Mouse (Mus musculus) limb, embryonic 15.5 days (tissue): ENCODE measurements around the gene Vmn1r79. TPM values are rescaled to one million over a fixed set of nuclear protein-coding genes. Genes with fewer than 3 reads are reported as not detected.
"Not testable (repeated sequence)": the region's sequence is repeated elsewhere in the genome, so short reads cannot be mapped to it uniquely, and the experiment has no call there.

Source experiments
- ATAC-seq: fragments of 200-750 bp; cut with Nextera tagmentation; 2 replicates; pipeline ENCODE4 v1.8.0; 2017; ENCODE audit warnings: low read depth, moderate TSS enrichment; ENCODE audit not compliant: insufficient number of reproducible peaks, low FRiP score, low TSS enrichment
- H3K27ac ChIP-seq: fragments of 300-500 bp; sonication (generic); 2 replicates; pipeline ENCODE4 v1.5.1; 2015; ENCODE audit warnings: moderate library complexity, mild to moderate bottlenecking, inconsistent platforms
- H3K27me3 ChIP-seq: fragments of 300-500 bp; sonication (generic); 2 replicates; pipeline ENCODE4 v1.6.1; 2015; ENCODE audit warnings: inconsistent platforms
- H3K36me3 ChIP-seq: fragments of 300-500 bp; sonication (generic); 2 replicates; pipeline ENCODE4 v1.6.1; 2015; ENCODE audit warnings: inconsistent platforms
- H3K4me1 ChIP-seq: fragments of 300-500 bp; sonication (generic); 2 replicates; pipeline ENCODE4 v1.6.1; 2015; ENCODE audit warnings: inconsistent platforms
- H3K4me2 ChIP-seq: fragments of 300-500 bp; sonication (generic); 2 replicates; pipeline ENCODE4 v1.6.1; 2015; ENCODE audit warnings: mild to moderate bottlenecking, inconsistent platforms
- H3K4me3 ChIP-seq: fragments of 300-500 bp; sonication (generic); 2 replicates; pipeline ENCODE4 v1.5.1; 2015; ENCODE audit warnings: mild to moderate bottlenecking, inconsistent platforms
- H3K9ac ChIP-seq: fragments of 300-500 bp; sonication (generic); 2 replicates; pipeline ENCODE4 v1.6.1; 2015; ENCODE audit warnings: inconsistent platforms
- H3K9me3 ChIP-seq: fragments of 300-500 bp; sonication (generic); 2 replicates; pipeline ENCODE4 v1.6.1; 2016; ENCODE audit warnings: inconsistent platforms
- WGBS: fragments of 180-500 bp; shearing (Covaris S2); methylation state at CpG from one replicate; pipeline ENCODE4 v1.1.7; 2015; 5-methylcytosine and 5-hydroxymethylcytosine counted together
- polyA plus RNA-seq: library from polyadenylated mRNA; unstranded; fragments of >200 nt; fragmentation: Nextera tagmentation; extraction: Ambion mirVana; gene quantifications from 2 replicates; pipeline ENCODE4 v1.2.1, GENCODE M21; 2015

Vmn1r79 gene
- polyA plus RNA-seq = not detected in 2 replicates

GRCm38 (mm10) chr7:12170979-12171378, at the start of gene Vmn1r79:
Gene Vmn1r79 (plus strand): TSS chr7:12171279.
- ATAC-seq, H3K9me3 ChIP-seq, H3K27ac ChIP-seq, H3K4me2 ChIP-seq, H3K27me3 ChIP-seq, H3K36me3 ChIP-seq, H3K9ac ChIP-seq, H3K4me1 ChIP-seq, H3K4me3 ChIP-seq: not testable (repeated sequence)

GRCm38 (mm10) chr7:12149957-12150356, 21.1 kb upstream of the Vmn1r79 start, which contains the start of gene Vmn1r78:
Gene Vmn1r78 (plus strand): TSS chr7:12150257.
- Histone ChIP-seq H3K9me3 (no peaks in the 10 kb centered on the region), H3K27me3 (no peaks in the 10 kb centered on the region), H3K27ac (no peak within 1 kb of the TSS), H3K9ac (no peak within 1 kb of the TSS), H3K4me2 (no peak within 1 kb of the TSS), H3K4me1 (no peaks in the 10 kb centered on the region), H3K4me3 (no peak within 1 kb of the TSS), H3K36me3 (no peaks in the 10 kb centered on the region)
- 60% methylated on average over 2 of the region's 2 CpGs for WGBS
- ATAC-seq = no peak

DNA sequence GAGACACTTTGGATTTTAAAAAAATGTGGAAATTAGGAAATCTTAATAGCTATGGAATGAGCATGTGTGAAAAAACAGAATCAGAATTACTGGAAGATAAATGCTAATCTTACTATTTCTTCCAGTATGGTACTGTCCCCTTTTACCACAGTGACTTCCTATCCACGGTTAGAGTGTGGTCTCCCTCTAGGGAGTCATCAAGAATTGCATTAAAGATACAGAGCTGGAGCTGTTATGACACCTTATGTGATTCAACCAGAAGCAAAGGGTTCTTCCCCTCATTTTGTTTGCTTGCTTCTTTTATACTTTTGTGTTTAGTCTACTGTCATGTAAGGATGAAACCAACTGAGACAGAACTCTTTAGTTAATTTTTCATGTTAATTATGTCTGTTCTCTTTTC, 14.6 kb upstream of the Vmn1r79 start:
- H3K27ac ChIP-seq = not testable (repeated sequence)
- WGBS = 35% methylated on average over 1 of the region's 1 CpGs

DNA sequence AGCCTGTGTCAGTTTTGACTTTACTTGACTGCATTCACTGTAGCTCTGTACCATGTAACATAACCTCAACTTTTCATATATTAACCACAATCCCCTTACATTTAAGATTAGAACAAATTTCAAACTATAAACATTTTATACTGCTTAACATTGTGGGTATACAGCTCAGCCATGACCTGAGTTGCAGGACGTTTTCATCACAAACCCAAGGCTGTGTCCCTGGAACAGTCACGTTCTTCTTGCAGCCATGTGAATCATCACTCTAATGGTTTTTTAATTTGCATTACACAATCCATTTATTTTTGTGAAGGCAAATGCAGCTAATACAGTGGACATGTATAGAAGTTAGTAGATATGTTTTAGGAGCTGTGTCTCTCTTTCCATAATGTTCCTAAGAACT, 1.8 kb downstream of the Vmn1r79 start:
- H3K27me3 ChIP-seq, H3K4me1 ChIP-seq, ATAC-seq, H3K9me3 ChIP-seq, H3K27ac ChIP-seq, H3K9ac ChIP-seq, H3K36me3 ChIP-seq, H3K4me3 ChIP-seq, H3K4me2 ChIP-seq: not testable (repeated sequence)
- 53% methylated on average over 2 of the region's 2 CpGs for WGBS

More for the DNA sequence above, 14.6 kb upstream of the Vmn1r79 start:
- not testable (repeated sequence) for H3K4me3 ChIP-seq, ATAC-seq, H3K4me2 ChIP-seq, H3K27me3 ChIP-seq, H3K9me3 ChIP-seq, H3K9ac ChIP-seq, H3K36me3 ChIP-seq, H3K4me1 ChIP-seq

- Histone ChIP-seq H3K4me1 (no peaks in the 10 kb centered on the region), H3K9me3 (no peaks in the 10 kb centered on the region), H3K27ac (no peak within 1 kb of the TSS), H3K36me3 (no peaks in the 10 kb centered on the region), H3K9ac (no peak within 1 kb of the TSS), H3K4me2 (no peak within 1 kb of the TSS), H3K4me3 (no peak within 1 kb of the TSS), H3K27me3 (no peaks in the 10 kb centered on the region)
- no peak for ATAC-seq
- WGBS = 92% methylated on average over 1 of the region's 1 CpGs
Observed at GRCm38 (mm10) chr7:12188986-12189385, 17.9 kb downstream of the Vmn1r79 start, which contains the start of gene Vmn1r80. Gene Vmn1r80 (plus strand): TSS chr7:12189286.

- Histone ChIP-seq H3K4me3 (no peak overlapping the region), H3K36me3 (no peaks in the 10 kb centered on the region), H3K27ac (no peak overlapping the region), H3K4me2 (no peak overlapping the region), H3K27me3 (no peaks in the 10 kb centered on the region), H3K9me3 (peaks cover 4% of the 10 kb centered on the region; the same call in 1 of the 2 replicates), H3K9ac (no peak overlapping the region), H3K4me1 (no peaks in the 10 kb centered on the region)
- WGBS = 73% methylated on average over 2 of the region's 2 CpGs
- ATAC-seq = no peak
Observed at GRCm38 (mm10) chr7:12204141-12204540, 33.1 kb downstream of the Vmn1r79 start.

Other genes starting within 250 kb of the Vmn1r79 start
- gene Vmn1r76, start 233.1 kb upstream of the Vmn1r79 start, polyA plus RNA-seq = not detected in 2 replicates
- gene Vmn1r77, start 134.5 kb upstream of the Vmn1r79 start, polyA plus RNA-seq = not detected in 2 replicates
- gene Vmn1r78, start 21.0 kb upstream of the Vmn1r79 start, polyA plus RNA-seq = not detected in 2 replicates
- gene Vmn1r80, start 18.0 kb downstream of the Vmn1r79 start, polyA plus RNA-seq = not detected in 2 replicates
- gene Vmn1r81, start 97.0 kb downstream of the Vmn1r79 start, polyA plus RNA-seq = not detected in 2 replicates
- not detected in 2 replicates for gene Vmn1r82, start 129.2 kb downstream of the Vmn1r79 start, polyA plus RNA-seq
- gene Vmn1r83, start 158.2 kb downstream of the Vmn1r79 start, polyA plus RNA-seq = not detected in 2 replicates
- not detected in 2 replicates for gene Vmn1r84, start 198.0 kb downstream of the Vmn1r79 start, polyA plus RNA-seq